Mouse (Mus musculus) heart, adult 9 months (tissue): Measurements from ENCODE around the gene Pnpla8.
"Not testable (repeated sequence)": the region's sequence is repeated elsewhere in the genome, so short reads cannot be mapped to it uniquely, and the experiment has no call there.

Experiments
- DNase-seq, 2 experiments: peaks; one replicate each; pipeline ENCODE4 v3.0.0; 2022; ENCODE audit warnings: low spot score in 2 of 2

Pnpla8 gene

DNA sequence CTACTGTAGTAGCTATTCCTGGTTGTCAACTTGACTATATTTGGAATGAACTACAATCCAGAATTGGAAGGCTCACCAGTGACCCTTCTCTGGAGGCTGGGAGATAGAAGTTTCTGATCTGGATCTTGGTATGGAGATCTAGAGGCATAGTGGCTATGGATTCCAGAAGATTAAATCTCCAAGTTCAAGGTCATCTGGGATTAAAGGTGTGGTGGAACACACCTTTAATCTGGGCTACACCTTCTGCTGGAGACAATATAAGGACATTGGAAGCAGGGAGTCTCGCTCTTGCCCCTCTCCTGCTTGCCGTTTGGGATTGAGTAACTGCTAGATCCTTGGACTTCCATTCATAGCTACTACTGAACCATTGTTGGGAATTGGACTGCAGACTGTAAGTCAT lies at the start of gene Pnpla8:
Gene Pnpla8, plus strand, starts transcription at position 301 of the 400 bp plus-strand sequence.
- not testable (repeated sequence) for DNase-seq

DNA sequence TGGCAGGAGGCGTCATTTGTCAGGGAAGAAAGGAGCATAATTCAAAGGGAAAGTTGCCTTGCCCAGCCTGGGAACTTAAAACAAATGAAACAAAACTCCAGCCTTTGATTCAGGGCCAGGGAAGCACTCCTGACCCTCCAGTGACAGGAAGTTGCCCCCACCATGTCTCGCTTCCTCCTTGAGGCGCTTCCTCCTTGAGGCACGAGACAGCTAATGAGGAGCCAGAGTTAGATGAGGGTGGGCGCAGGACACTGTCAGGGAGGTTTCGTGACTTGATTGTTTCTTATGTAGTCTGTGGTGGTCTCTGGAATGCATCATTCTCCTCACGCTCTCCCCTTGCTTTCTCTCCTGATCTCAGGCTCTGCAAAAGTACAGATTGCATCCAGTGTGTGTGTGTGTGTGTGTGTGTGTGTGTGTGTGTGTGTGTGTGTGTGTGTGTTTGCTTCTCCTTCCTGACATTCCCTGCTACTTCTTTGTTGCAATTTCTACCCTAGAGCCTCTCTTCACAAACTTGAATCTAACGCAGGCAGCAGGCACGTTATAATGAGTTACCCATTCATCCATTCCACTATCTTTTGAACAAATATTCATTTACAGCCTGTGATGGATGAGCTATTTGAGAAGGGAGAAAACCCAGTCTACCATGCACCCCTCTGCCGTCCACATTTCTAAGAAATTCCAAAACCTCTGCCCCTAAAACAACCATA lies 44.7 kb upstream of the Pnpla8 start:
- no peak for DNase-seq

DNA sequence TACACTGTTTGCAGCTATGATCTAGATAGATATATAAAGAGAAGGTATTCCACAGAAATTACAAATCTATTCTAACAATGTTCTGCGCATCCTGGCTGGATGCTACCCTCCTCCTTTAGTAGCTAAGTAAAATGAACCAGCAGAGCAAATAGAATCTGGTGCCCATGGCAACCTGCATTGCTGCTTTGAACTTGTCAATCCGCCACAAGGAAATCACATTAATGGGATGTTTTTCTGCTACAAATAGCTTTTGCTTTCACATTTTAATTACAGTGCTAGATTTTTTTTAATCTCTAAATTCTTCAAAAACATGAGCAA lies 44.2 kb upstream of the Pnpla8 start:
- DNase-seq: no peak

DNA sequence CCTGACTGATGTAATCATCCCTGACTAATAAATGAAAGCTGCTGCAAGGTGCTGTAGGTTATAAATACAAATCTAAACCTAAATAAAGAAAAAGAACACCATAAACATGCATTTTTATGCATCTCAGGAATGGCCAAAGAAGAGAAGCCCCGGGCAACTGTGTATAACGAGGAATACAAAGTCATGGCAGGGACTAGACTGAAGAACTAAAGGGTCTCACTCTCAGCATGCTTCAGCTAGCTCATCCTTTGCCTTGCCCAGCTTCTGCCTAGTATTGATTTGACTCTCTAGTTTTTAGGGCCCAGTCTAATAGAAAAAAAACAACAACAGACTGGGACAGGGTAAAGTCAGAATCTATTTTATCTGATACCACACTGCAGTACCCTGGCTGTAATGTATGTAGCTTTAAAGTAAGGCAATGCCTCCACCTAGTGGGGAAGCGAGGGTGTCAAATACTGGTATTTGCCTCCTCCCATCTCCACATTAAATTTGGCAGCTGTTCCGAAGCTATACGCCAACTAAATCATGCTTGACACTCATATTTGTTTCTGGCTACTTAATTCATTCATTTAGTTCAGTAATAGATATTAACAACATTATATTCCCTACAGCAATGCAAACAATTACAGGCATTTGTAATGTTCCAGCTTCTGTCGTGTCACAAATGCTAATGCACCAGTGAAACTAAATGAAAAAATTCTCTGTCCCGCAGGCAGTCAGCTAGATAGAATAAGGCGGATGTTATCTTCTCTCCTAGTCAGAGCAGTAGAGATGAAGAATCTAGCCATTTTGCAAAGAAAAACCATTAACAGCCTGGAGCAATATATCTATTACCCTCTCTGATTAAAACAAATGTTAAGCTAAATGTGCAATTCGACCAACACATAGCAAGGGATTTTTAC lies 39.8 kb upstream of the Pnpla8 start:
- DNase-seq: no peak

DNA sequence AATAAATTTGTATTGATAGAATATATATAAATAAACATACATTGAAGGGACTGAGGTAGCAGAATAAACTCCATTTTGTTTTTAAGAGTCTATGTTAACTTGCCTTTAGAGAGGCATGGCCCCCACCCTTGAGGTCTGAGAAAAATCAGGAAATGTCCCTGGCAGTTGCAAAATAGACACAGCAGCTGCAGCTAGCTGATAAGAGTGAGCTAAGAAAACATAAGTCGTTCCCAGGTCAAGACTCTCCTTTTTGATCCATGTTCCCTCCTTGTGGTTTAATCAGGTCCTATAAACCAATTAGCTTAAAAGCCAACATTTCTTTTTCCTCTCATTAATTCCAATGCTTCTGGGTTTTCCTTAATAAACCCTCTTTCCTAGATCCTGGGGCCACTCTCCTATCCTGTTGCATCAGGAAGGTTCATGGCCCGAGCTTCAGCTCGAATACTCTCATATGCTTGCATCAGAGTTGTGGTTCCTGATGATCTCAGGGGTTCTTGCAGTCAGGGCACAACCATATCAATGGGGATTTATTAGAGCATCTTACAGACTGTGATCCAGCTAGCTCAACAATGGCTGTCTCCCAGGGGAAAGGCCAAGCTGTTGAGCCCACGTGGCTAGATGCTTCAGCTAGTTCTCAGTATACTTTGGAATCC lies 23.2 kb upstream of the Pnpla8 start:
- peak in 1 of 2 experiments; percentile 16 for DNase-seq

DNA sequence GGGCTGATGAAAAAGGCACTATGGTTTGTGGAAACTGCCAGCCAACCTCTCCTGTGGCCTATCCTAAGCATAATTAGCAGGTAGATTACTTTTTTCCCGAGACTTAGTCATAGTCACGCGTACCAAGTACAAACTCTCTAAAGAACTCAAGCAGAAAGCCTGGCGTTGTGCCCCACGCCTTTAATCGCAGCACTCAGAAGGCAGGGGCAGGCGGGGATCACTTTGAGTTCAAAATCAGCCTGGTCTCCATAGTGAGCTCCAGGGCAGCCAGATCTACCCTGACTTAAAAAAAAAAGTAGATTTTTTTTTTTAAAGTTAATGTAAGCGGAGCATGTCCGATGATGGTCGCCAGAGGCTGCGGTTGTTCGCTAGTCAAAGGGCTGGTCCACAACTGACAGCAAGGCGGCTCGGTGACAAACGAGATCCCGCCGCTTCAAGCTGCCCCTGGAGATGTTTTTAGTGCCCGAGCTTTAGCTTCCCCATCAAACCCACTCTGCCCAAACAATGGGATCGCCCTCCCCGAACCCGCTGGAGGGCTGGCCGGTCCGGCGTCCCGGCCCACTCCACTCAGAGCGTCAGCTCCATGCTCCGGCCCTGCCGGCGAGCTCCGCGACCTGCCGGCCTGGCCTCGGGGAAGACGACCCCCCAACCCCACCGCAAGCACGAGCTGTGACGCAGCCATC lies 11.9 kb upstream of the Pnpla8 start:
- DNase-seq: peak; percentile 16 to 34

DNA sequence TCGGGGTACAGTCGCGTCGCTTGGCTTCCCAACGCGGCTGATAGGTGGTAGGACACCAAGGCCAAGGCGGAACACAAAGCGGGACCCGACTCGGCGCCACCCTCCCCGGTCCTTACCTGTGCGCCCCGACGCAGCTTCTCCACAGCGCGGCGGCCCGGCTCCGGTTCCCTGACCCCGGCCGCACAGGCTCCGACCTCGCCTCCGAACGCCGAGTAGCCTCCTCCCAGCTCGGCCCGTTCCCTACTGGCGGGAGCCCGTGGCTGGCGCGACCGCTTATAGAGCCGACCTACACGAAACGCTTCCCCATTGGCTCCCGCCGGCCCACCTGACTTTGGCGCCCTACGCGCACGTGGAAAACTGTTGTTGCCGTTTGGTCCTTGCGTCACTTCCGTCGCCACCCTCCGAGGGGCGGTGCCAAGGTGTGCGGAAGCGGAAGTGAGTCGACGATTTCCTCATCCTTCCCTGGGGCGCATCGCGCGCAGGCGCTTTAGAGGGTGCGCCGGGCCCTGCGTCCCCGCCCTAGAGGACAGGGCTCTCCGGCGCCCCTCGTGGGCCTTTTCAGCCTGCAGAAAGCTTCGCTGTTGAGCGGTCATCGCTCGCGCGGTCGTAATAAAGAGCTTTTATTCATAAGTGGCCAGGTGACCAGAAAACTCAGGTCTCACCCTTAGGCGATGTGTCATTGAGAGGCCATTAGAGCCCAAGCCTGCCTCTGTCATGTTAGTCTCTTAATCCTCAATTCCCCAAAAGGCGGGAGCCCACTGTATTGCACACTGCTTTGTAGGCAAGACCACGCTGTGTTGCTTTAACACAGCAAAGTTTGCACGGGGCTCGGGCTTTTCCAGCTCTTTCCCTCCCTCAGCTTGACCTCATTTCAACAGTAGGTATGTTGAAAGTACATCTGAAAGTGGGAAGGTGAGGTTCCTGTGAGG lies 11.1 kb upstream of the Pnpla8 start, which contains the start of gene Dnajb9:
Gene Dnajb9, minus strand, starts transcription at position 503 of the 929 bp plus-strand sequence.
- DNase-seq: peak; percentile 100

DNA sequence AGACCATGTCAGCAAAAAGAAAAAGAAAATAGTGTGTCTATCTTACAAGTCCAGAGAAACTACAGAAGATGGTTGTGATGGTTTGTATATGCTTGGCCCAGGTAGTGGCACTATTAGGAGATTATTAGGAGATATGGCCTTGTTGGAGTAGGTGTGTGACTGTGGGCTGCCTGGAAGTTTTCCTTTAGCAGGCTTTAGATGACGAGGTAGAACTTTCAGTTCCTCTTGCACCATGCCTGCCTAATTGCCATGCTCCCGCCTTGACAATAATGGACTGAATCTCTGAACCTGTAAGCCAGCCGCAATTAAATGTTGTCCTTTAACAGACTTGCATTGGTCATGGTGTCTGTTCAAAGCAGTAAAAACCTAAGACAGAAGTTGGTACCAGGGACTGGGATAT lies 9.6 kb upstream of the Pnpla8 start:
- DNase-seq: no peak

DNA sequence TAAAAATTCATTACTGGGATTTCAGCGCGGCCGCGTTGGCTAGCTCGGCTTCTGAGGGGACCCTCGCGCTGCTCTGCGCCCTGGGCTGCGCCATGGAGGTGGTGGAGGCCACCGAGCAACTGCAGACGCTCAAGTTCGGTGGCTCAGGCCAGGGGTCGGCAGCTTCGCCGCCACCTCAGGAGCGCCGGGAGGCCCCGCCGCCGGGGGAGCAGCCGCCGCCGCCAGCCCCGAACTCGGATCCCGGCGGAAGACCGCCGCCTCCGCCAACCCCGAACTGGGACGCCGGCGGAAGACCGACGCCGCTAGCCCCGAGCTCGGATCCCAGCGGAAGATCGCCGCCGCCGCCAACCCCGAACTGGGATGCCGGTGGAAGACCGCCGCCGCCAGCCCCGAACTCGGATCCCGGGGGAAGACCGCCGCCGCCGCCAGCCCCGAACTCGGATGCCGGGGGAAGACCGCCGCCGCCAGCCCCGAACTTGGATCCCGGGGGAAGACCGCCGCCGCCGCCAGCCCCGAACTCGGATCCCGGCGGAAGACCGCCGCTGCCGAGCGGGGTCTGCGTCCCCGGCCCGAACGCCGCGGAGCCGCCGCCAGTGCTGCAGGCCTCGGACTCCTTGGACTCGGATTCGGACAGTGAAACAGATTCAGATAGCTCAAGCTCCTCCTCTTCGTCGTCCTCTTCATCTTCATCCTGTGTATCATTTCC lies 634 bp downstream of the Pnpla8 start:
- peak; percentile 26 to 27 for DNase-seq

DNA sequence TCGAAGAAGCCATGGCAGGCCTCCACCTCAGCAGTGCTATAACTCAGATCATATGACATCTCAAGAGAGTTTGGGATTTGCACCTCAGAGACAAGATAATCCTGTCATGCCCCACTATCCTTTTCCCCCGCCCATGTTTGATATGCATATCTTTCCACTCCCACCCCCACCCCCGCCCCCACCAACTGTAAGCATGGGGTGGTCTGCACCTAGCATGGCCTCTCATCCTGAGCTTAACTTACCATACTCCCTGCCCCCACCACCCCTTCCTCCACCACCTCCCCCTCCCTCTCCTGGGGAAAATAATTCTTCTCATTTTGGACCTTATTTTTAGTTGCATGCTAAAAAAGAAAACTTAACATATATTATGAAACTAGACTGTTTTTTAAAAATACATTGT lies 1.9 kb downstream of the Pnpla8 start:
- DNase-seq: no peak

DNA sequence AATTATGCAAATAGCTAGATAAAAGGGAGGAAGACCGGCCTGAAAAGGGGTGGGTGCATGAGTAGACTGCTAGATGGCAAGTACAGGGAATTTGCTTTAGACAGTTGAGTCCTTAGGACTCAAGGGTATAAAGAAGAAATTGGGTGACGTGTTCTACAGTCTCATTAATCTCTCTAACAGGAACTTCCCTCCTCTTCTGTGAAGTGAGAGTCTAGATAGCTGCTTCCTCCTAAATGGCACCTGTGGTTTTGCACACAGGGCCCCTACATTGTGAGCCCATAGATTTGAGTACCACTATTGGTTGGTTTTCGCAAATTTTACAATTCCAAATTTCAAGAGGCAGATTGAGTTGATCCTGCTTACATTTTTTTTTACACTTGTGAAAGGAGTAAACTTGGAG lies 3.5 kb downstream of the Pnpla8 start:
- DNase-seq: no peak

DNA sequence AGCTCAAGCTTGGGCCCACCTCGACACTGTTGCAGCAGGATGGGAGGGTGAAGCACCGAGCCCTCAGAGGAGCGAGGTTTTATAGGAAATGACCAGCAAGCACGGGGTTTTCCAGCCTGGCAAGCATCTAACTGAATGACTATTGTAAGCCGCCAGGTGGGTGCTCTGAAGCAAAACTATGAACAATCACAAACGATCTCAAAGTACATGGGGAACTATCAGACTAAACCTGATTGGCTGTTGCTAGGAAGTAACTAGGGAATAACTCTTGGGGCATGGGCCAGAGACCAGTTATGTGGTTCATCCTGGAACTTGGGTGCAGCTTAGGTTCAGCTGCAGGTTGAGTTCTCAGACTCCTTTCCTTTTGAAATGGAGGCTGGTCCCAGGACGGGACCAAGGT lies 19.9 kb downstream of the Pnpla8 start:
- no peak for DNase-seq

DNA sequence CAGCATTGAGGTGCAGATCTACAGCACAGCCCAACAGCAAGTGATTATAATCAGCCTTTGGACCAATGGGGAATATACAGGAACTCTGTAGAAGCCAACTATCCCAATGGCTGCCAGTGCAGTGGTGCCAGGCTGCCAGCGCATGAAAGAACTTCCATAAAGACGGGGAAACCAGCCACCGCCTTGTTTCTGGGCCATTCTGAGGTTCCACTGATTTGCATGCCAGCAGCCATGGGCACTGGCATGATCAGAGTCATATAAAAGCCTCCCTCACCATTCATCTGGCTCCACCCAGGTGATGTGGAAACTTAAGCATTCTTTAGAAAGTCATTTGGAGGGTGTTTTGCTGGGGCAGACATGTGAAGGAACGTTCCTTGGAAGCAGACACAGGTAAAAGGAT lies 21.2 kb downstream of the Pnpla8 start:
- DNase-seq: no peak

DNA sequence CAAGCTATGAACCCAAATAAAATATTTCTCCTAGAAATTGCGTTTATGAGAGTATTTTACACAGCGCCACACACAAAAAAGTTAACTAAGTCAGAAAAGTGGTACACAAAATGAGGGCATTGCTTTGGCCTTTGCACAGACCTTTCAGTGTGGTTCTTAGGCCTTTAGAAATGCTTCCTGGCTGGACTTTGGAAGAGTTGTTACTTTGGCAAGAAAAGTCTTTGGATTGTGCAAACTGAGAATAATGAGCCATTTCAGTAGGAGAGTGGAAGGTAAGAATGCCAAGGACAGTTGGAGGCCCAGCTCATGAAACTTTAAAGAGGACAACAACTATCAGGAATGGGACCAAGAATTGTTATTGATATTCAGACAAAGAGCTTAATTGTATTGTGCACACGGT lies 24.6 kb downstream of the Pnpla8 start:
- DNase-seq: no peak

DNA sequence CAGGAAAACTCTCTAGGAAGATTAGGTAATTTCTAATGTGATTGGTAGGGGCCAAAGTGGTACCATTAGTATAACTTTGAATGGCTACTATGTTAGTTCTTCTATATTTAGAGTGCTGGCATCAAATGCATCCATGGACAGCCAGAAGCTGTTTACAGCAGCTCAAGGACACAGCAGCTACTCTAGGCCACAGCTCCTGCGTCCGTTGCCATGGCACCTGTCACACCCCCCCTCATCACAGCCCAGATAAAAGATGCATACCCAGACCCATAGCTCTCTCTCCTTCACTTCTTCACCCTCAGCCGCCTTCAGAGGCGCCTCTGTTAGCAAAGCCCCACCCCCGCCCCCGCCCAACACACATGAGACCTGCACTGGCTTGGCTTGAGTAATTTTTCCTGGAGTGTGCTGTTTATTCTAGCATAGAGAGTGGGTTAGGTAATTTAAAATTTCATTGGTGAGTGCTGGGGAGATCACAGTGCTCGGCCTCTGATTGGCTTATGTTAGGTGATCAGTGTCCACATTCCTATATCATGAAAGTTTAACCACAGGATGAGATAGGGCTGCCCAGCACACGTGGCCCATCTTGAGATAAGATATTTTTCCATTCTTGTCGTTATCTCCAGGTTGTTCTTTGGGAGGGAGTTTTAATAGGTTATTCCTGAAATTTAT lies 27.3 kb downstream of the Pnpla8 start:
- peak; percentile 19 to 23 for DNase-seq

DNA sequence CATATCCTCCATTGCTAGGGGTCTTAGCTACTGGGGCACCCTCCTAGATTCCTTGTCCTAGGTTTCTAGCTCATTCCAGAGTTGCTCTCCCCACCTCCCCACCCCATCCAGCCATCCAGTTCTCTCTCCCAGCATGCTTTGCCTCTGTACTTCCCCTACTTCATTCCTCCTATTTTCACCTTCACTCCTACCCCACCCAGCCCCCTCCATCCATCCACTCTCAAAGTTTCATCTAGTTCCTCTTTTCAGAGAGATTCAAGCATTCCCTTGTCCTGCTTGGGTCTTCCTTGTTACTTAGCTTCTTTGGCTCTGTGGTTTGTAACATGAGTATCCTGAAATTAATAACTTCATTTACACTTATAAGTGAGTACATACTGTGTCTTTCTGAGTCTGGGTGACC lies 41.4 kb downstream of the Pnpla8 start:
- DNase-seq: no peak

DNA sequence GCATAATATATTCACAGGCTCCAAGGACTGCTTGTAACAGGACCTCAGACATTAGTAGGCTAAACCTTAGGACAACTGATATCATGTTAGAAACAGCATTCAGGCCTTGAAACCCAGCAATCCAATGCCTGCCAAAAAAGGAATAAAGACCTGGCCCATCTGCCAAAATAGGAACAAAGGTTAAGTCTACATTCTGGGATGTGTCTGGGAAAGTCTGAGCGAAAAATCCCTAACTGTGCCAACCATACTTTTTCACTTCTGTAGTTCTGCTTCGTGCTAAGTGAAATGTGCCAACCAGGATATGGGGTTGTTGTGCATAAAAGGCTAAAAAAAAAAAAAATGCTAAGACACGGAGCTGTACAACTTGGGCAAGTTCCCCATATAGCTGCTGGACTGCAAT lies 44.5 kb downstream of the Pnpla8 start:
- DNase-seq: no peak

DNA sequence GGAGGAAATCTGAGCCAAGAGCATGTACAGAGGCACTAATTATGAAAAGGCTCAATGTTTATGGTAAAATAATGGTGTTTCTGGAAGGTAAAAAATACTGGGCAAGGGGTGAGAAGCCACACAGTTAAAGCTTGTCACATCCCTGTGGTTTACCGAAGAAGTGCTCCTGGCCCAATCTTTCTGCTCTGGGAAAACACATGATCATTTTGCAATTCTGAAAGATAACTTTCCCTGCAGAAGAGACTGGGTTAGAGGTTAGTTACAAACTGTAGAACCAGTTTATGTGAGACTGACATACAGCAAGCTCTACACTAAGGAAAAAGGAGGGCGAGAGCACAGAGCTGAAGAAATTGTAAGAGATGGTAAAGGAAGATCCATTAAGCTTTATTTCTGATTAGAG lies 46.0 kb downstream of the Pnpla8 start:
- no peak for DNase-seq

DNA sequence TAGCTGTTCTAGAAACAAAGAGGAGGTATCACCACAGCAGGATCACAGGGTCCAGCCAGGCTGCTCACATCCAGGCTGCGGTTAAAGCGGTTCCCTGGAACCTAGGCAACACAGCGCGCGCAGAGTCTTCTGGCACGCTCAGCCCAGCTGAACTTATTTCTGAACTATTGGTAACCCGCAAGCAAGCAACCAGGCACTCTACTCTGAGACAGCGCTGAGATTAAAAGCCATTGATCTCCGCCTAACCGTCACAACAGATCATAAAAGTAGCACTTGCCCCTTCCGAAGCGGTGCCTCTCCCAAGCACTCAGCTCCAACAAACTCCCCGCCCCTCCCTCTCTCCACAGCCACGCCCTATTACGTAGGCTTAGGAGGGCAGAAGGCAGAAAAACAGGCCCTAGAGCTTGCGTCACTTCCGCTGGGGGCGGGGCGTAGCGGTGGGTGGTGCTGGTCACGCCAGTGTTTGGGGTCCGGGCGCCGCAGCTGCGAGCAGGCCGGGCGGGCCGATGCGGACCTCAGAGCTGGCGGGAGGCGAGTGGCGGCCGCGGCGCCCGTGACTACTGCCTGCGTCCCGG lies 47.6 kb downstream of the Pnpla8 start:
- peak; percentile 99 for DNase-seq
